Mouse (Mus musculus) cerebellum, adult 18-20 months (tissue): ENCODE data around the gene Slc35a2.
"Not testable (repeated sequence)": the region's sequence is repeated elsewhere in the genome, so short reads cannot be mapped to it uniquely, and the experiment has no call there.

Experiments
- DNase-seq, 2 experiments: peaks; one replicate each; pipeline ENCODE4 v3.0.0; 2021

The Slc35a2 gene

DNA sequence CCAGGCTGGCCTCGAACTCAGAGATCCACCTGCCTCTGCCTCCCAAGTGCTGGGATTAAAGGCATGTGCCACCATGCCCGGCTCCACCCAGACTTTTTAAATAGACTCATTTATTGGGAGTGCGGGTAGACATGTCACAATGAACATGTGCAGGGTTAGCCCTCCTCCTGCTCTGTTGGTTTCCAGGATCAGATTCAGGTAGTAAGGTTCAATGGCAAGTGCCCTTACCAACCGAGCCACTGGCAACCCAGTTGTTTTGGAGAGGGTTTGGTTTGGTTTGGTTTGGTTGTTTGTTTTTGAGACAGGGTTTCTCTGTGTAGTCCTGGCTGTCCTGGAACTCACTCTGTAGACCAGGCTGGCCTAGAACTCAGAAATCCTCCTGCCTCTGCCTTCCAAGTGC, 25.4 kb downstream of the Slc35a2 start, which contains the start of gene Gm10490:
TSS of gene Gm10490 (plus strand) at position 301 of the 400 bp plus-strand sequence.
- not testable (repeated sequence) for DNase-seq

- DNase-seq, result no peak
Observed at GRCm38 (mm10) chrX:7910473-7910872, 26.6 kb downstream of the Slc35a2 start.

DNA sequence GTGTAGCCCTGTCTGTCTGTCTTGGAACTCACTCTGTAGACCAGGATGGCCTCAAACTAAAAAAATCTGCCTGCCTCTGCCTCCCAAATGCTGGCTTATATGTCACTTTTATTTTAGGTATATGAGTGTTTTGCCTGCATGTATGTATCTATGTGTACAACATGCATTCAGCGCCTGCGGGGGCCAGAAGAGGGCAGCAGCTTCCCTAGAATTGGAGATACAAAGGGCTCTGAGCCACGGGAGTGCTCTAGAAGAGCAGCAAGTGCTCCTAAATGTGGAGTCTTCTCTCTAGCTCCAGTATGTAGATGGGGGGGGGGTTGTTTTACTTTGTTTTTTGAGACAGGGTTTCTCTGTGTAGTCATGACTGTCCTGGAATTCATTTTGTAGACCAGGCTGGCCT, 31.8 kb downstream of the Slc35a2 start:
- DNase-seq, result not testable (repeated sequence)

DNA sequence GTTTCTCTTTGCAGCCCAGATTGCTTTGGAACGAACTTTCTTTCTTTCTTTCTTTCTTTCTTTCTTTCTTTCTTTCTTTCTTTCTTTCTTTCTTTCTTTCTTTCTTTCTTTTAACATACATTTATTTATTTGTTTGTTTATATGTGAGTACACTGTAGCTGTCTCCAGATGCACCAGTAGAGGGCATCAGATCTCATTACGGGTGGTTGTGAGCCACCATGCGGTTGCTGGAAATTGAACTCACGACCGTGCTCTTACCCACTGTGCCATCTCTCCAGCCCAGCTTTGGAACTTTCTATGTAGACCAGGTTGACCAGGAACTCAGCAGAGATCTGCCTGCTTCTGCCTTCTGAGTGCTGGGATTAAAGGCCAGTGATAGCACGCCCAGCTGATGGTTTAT, 34.1 kb downstream of the Slc35a2 start:
- DNase-seq, result not testable (repeated sequence)

GRCm38 (mm10) chrX:7919601-7920383, 36.0 kb downstream of the Slc35a2 start, which contains the start of gene Pcsk1n:
Gene Pcsk1n, plus strand, starts transcription at chrX:7919822.
- DNase-seq, result peak; percentile 69 to 79

- peak; percentile 32 to 51 for DNase-seq
Observed at GRCm38 (mm10) chrX:7922032-7922431, 38.2 kb downstream of the Slc35a2 start.

GRCm38 (mm10) chrX:7926266-7926665, 42.4 kb downstream of the Slc35a2 start:
- DNase-seq, result no peak

GRCm38 (mm10) chrX:7927116-7927515, 43.3 kb downstream of the Slc35a2 start:
- no peak for DNase-seq

DNA sequence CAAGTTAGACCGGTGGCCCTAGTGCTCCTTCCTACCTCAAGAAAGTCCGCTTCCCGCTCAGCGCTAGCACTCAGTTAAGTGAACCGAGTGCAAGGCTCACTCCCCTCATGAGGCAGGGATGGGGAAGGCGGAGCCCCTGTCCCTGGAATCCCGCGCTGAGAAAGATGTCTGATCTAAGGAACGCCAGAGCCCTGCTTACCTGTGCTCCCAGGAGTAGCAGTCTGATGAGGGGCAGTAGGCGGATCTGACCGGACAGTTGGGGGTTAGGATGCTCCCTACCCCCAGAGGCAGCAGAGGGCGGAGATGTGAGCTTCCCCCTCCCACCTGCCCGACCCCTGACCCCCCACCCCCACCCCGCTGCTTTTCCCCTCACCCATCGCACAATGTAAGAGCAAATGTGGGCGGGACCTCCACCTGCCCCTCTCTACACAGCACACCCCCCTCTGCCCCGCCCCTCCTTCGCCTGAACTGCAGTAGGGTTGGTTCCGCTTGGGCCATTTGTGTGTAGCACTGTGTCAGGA, 44.5 kb downstream of the Slc35a2 start, which contains the start of gene Eras:
TSS of gene Eras (minus strand) at position 338 of the 521 bp plus-strand sequence.
- DNase-seq, result no peak

GRCm38 (mm10) chrX:7936874-7937273, 53.0 kb downstream of the Slc35a2 start:
- DNase-seq, result no peak

DNA sequence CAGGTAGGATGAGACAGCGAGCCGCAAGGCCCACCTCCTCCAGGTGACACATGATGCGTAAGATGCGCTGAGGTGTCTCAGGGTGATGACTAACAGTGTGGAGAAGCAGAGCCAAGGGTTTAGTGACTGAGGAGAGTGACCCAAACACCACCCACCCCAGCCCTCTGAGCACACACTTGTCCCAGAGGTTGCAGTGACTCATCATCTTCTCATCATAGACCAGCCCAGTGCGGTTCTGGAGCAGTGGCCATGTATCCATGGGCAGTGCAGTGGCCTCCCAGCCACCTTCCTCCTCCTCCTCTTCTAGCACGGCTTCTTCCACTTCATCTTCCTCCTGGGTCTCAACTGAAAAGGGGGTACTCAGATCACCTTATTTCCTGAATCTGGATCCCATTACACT, 53.8 kb downstream of the Slc35a2 start:
- no peak for DNase-seq
